Mouse (Mus musculus) retina, adult 2 months (tissue): ENCODE measurements around the gene Tnfaip3.

Experiments used
- DNase-seq: peaks from one replicate; pipeline ENCODE4 v3.0.0-alpha.2; 2012; ENCODE audit warnings: low read depth, low spot score

Tnfaip3 gene

DNA sequence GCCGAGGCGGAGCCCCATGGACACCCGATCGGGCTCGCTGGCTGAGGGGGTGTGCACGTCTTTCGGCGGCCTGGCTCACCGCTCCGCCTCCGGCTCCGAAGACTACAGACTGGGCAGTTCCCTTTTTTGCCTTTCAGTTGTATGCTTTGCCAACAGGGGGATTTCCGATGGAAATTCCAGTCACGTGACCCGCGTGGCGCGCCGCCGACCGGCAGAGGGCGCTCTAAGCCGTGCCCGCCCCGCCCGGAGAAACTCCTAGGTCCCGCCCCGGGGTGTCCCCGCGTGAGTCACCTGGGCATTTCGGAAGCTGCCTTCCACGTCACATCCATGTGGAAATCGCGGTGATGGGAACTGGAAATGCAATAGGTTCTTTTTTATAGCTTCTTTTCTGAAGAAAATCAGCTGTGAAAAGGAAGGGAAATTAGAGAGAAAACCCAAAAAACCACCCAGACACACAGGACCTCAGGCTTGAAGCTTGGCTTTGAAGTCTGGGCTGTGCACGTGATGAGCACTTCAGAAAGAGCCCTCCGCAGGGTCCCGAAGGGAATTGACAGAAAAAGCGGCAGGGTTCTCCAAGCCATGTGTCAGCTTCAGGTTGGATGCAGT lies at the start of gene Tnfaip3:
Gene Tnfaip3 (minus strand): TSS at position 401 of the 606 bp plus-strand sequence.
- DNase-seq = peak; percentile 88

DNA sequence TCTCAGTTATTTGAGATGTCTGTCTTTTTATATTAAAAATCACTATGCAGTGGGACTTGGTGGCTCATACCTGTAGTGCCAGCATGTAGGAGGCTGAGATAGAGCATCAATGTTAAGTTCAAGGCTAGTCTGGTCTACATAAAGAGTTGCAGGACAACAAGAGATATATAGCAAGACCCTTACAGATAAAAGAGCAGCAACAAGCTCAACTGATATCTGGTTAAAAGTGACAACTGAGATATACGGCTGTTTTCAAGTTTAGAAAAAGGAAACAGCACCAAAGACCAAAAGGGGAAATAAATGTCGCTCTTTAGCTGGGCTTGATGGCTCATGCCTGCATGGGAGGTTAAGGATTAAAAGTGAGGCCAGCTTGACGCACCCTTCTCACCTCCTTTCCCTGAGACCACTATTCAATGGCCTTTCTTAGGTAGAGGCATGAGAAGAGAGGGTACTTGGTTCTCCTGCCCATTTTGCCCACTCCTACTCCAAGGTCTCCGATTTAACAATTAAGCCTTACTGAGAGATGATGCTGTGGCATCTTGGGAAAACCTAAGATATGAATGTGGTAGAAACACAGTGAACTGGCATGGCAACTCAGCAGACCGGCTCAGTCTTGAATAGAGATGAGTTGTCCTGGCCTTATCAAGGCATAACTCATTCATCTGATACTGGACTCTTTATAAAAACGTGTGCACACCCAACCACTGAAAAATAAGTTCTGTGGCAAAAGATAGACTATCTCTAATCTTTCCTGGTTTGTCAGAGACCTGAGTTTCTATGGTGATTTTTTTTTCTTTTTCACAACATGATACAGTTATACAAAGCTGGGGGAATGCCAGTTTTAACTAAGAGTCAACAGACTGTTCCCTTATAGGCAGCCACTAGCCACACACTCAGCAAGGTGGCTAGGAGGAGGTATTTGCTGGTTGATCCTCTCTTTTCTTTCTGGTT lies 49.5 kb upstream of the Tnfaip3 start:
- no peak for DNase-seq

DNA sequence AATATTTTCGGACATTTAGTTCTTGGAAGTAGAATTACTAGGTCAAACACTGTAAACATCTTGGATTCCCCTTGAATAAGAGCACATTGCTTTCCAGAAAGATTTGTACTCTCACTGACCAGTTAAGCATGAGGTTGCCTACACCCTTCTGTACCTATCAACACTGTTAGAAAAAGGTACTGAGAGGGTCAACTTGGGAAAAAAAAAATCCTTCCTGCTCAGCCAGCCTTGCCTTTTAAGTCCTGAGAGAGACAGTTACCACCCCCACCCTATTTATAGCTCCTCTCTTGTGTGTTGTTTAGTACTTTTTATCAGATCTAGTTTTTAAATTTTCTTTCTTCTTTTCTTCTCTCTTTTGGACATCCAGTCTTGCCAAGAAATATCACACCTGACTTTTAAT lies 48.2 kb upstream of the Tnfaip3 start:
- DNase-seq = no peak

DNA sequence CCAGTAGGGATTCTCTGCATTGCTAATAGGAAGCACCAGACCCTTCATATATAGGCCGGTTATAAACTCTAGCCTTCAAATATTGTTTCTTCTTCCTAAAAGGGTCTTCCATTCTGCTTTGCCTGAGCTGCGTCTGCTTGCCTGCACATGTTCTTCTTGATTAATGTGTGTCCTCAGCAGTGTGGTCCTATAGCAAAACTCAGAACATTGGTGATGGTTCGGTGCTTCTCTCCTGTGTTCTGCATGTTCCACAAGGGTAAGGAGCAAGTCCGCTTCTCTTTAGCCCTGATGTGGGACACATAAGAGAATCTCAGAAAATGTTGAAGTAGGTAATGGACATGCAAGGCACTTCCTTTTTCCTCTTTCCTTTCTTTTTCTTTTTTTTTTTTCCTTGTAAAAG lies 47.8 kb upstream of the Tnfaip3 start:
- no peak for DNase-seq

DNA sequence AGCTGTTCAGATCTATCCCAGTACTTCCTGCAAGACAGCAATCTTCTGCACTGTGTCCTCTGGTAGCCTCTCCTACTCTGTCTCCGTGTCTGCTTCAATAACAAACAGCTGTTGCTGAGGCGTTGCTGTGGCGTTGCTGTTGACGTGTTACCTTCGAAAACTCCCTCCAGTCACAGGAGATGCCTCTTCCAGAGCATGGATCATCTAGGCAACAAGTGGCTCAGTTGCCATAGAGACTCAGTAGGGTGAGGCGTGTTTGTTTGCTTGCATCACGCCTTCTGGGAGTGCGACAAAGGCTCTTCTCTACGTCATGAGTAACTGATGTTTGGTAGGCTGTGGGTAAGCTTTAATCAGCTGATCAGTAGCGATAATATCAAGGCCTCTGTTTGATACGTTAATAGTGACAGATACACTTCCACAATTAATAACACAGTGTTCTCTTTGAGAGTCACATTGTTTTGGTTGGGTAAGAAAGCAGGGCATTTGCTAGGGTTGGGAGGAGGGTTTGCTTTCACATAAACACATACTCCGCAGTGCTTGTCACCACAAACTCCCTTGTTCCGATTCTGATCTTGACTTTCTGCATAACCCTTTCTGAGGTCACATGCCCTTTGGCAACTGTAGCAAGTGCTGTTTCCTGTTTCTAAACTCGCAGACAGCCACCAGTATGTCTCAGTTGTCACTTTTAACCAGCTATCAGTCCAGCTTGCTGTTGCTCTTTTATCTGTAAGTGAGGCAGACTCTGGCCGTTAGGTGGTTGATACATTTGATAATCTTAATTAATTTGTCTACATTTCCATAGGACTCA lies 46.8 kb upstream of the Tnfaip3 start:
- DNase-seq = no peak

DNA sequence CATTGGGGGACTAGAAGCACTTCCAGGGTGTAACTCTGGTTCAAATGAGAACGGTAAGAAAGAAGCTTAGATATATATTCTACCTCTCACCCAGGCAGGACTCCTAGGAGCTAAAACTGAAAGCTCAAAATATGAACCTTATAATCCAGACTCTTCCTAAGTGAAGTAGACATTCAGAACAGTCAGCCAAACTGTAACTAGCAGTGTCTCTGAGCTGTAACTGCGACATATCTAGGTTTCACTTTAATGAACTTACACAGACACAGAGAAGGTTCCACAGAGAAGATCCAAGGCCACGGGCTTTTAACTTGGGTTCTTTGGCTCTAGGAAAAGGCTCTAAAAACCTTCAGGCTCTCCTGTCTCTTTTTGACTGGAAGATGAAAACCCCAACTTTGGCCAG lies 45.7 kb upstream of the Tnfaip3 start:
- DNase-seq = no peak

DNA sequence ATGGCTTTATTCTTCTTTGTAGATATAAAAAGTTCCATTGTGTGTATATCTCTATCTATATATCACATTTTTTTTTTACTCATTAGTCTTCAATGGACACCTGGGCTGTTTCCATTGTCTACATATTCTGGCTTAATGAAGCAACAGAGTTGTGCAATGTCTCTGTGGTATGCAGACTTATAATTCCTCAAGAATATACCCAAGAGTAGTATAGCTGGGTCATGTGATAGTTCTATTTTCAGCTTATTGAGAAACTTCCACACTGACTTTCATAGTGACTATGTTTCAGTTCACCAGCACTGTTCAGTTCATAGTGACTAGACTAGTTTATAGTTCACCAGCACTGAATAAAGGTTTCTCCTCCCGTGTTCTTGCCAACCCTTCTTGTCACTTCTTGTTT lies 38.1 kb upstream of the Tnfaip3 start:
- no peak for DNase-seq

DNA sequence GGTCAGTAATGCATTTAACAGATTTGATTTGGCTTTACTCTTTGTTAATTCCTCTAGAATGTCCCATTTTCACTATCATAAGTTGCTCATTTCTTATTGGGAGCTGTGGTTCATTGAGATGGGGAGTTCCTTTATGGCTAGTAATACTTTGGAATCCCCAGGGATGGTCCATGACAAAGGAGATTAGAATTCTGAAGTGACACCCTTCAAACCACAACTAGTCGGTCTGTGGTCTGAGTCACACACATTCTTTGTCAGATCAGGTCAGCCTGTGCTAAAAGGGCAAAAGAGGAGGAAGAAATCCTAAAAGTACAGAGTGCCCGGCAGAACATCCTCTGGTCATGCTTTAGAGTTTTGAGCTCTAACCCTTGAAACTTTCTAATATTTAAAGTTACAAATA lies 30.5 kb upstream of the Tnfaip3 start:
- DNase-seq = no peak

DNA sequence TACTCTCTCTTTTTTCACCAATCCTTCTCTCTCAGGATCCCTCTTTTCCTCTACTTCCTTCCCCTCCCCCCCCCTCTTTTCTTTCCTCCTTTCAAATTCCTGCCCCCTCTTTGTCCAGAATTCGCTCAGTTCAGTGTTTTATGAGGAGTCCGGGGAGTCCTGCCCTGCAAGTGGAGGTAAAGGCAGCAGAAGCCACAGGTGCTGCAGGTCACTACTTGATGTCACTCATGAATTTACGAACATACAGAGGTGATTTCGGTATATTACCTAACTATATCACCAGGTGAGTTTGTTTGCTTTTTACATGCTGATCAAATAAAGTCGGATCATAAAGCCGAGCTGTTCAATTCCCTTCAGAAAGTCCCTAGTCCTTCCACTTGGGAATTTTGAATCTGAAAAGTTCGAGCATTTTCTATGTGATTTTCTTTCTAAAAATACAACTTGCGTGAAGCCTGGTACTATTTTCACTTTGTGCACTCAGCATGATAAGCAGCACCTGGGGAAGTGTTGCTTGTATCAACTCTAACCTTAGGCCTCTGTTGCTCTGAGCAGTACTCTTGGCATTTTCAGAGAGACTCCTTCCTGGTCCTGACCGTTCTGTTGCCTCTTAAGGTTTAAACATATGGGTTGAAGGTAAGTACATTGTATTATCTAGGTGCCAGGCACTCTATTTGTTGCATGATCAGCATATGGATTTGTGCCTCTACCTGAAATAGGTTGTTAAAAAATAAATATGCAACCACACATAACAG lies 29.5 kb upstream of the Tnfaip3 start:
- no peak for DNase-seq

DNA sequence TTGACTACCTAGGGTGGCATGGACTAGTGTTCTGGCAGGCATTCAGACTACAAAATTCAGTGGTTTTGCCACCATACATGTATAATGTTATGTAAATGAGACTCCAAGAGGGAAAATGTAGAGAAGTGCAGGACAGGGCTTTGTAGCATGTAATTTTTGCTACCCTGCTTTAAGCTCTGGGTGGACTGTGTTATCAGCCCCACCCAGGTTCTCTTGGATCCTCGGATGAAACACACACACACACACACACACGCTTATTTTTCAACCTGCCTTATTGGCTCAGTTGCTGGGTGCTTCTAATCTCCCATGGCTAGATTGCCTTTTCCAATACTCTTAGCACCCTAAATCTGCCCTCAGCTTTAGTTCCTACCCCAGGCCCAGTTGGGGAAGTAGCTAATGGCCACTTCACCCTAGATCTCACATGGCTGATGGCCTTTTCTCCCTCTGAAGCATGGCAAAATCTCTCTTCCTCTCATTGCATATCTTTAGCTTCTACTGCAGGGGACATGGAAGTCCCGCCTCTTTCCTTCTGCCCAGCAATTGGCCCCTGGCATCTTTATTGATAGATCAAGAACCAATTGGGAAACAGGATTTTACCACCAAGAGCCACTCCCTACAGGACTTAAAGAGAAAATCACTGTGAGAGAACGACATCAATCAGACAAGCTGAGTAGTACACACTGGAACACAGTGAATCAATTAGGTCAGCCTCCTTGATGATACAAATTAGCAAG lies 28.2 kb upstream of the Tnfaip3 start:
- DNase-seq = peak; percentile 29

DNA sequence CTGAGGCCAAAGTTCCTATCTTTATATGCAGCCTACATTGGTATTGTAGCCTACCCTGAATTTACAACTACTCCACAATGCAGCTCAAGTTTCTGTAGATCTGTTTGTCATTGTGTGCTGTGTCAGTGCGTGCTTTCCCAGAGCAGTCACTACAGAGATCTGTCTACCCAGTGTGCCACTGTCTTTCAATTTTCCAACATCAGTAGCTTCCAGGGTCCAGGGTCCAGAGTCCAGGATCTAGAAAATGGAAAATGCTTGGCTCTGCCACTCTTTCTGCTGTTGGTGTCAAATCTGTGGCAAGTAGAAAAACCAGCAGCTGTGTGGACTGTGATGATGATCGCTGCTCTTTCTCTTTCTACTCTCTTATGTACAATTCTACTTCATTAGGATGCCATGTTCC lies 24.7 kb upstream of the Tnfaip3 start:
- DNase-seq = no peak

DNA sequence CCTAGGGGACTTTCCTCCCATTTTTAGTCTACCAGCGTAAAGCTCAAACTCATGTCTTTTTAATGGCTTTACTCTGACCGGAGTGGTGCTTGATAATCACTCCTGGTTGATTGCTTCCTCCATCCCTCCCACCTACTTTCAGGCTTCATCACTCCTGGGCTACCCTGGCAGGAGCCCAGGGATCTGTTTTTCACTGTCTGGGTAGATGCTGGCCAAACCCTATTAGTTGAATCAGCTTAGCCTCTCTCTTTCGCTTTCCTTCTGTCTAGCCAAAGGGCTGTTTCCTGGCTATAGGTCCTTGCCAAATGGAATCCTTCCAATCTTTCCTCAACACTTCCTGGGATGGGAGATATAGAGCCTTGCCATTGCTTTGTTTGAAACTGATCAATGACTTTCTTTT lies 19.3 kb upstream of the Tnfaip3 start:
- no peak for DNase-seq

DNA sequence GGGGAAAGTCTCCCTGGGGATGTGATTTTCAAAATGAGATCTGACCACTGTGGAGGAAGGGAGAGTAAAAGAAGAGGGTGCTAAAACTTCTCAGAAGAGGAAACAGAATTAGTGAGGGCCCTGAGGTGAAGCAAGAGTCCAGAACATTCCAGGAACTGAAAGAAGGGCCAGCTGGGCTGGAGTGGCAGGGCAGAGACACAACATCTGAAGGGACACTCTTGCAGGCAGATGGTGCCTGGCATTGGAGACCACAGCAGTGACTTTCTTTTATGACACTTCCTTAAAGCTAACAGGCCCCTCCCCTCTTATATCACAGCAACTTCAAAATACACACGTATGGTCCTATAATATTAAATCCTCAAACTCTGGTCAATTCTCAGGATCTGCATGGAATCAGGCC lies 18.2 kb upstream of the Tnfaip3 start:
- no peak for DNase-seq

DNA sequence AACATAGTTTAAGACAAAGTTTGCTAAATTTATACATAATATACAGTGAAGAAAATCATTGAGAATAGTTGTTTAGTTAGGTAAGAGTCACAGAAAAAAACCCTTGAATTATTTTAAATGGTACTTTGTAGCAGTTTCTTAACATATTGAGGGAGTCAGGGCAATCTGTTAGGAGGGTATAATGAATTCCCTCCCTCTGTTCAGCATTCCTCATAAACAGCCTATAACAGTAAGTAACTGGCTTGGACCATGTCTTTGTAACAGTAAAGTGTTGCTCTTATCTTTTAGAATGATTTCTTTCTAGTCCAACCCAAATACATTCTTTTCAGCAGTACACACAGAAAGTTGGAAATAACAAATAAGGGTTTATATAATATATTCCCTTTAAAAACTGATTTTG lies 16.4 kb upstream of the Tnfaip3 start:
- no peak for DNase-seq

DNA sequence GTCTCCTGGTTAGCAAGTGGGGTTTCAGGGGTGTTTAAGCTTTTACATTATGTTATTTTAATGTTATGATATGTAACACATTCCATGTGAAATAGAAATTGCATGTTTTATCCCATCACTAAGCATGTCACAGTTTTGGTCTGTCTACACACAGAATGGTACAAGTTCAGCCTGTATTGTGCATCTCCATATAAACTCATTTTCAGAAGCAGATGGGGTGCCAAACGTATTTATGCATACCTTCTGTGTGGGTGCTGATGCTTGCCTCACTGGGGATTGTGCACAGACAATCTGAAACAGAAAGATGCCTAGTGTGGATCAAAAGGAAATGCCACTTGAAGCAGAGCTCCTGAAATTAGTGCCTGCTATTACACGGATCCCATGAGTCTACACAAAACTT lies 15.2 kb upstream of the Tnfaip3 start:
- DNase-seq = no peak

DNA sequence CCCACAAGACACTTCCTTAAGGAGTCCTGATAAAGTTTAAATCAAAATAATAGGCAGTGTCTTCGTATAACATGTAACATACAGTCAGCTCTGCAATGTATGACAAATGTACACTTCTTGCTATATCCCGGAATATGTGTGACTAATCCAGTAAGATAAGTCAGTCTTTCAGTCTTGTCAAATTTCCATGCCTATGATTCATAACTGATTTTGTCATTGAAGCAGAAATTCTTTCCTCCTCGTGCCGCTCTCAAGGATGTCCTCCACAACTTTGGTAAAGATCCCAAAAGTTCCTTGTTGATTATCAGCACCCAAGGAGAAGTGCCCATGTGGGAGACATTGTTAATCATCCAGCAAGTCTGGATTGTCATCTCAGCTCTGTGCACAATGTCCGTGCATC lies 11.3 kb upstream of the Tnfaip3 start:
- DNase-seq = no peak

DNA sequence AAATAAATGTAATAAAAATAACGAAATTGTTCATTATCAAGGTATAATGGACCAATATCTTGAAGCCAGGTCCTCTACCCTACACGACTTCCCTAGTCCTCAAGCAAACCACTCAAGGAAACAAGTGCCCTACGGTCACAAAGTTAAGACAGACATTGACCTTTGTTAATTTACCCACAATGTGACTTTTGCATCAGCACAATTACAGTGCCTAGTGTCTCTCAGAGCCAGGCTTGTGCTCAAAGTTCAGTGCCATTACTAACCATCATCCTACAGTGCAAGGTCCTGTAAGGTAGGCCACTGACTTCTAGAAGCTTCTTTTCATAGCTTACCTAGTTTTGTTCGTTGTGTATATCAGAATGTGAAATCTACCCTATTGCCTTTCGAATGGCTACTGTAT lies 8.9 kb upstream of the Tnfaip3 start:
- DNase-seq = no peak

DNA sequence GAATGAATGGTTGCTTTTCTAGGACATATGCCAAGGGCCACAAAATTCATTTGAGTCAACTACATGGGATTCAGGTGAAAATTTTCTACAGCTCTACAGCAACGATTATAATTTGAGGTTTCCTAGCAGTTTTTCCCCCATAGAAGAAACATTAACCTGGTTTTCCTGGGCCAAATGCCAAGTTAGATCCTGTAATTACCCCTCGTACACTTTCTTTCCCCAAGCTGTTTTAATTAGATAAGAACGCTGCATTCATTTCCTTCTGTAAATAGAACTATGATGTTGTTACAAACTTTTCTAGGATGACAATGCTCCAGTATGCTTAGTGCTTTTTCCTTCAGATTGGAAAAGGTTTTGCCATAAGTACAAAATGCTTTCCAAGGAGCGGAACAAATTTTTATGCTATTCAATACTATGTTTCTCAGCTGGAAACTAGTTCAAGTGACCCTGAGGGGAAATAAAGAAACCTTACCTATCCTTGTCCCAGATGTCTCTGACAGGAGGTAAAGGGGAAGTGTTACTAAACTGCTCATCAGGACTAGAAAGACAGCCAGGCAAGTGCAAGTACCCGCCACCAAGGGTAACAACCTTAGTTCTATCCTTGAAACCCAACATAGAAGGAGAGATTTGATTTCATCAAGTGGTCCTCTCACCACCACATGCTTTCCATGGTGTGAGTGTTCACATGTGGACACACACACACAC lies 8.3 kb upstream of the Tnfaip3 start:
- no peak for DNase-seq

DNA sequence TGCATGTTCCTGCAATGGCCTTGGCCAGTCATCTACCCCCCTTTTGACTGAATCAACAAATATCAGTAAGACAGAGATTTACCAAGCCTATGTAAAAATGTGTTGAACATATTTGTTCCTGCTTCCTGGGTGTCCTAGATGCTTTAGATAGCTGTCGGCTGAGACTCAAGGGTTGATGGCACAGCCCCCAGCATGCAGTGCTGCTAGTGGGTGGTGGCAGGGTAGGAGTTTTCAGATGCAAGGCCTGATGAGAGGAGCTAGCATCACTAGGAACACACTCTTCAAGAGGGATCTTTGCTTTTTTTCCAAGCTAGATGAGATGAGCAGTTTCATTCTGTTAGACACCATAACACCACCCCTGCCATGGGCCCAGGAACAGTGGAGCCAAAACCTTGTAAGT lies 6.8 kb upstream of the Tnfaip3 start:
- DNase-seq = no peak

DNA sequence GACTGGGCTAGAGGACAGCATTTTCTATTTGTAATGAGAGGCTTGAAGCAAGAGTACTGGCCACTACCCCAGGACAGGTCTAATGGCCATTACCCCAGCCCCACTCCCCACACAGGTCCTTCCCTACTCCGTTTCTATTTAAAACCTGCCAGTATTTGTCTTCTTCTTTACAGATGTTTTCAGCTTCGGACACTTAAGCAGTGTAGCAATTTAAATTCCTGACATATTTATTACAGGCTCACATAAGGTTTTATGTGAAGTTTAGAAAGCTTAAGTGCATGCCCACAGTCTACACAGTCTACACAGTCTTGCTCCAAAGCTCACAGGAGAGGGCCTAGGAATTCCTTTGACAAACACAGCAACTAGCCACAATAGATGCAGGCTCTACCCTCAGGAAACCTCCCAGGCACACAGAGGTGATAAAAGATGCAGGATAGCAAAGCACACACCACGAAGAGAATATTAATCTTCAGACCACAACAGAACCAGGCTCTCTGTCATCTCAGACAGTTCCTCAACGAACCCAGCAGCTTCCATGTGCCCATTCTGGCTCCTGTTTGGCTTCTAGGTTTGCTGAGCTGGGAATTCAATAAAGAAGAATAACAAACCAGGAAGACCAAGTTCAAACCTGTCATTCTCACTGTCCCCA lies 1.5 kb upstream of the Tnfaip3 start:
- DNase-seq = no peak
